Mouse (Mus musculus): ENCODE data around the gene Tbk1.

DNA sequence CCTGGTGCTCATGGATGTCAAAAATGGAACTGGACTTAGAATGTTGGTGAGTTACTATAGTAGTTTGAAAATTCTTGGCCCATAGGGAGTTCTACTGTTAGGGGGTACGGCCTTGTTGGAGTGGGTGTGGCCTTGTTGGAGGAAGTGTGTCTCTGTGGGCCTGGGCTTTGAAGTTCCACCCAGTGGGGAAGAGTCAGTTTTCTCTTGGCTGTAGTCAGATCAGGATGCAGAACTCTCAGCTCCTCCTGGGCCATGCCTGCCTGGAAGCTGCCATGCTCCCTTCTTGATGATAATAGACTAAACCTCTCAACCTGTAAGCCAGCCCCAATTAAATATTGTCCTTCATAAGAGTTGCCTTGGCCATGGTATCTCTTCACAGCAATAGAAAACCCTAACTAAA lies 47.6 kb upstream of the Tbk1 start:
- TF ChIP-seq POLR2A (IDR thresholded peaks at IDR 0.05; ENCODE audit: control insufficient read depth, low read depth, low read length) (no peak), CTCF (IDR thresholded peaks at IDR 0.05; ENCODE audit: control insufficient read depth, insufficient read depth, insufficient replicate concordance, low read depth, low read length) (no peak)
